Mouse (Mus musculus): ENCODE measurements around the gene Adarb1.
"Not testable (repeated sequence)": the region's sequence is repeated elsewhere in the genome, so short reads cannot be mapped to it uniquely, and the experiment has no call there.

Adarb1 gene

GRCm38 (mm10) chr10:77321001-77321400, 97.1 kb downstream of the Adarb1 start:
- no peak for DNase-seq (ENCODE audit: extremely low read depth, low read depth)

- no peak for DNase-seq (ENCODE audit: extremely low read depth, low read depth)
Observed at GRCm38 (mm10) chr10:77315682-77316081, 102.4 kb downstream of the Adarb1 start.

GRCm38 (mm10) chr10:77314711-77315266, 103.3 kb downstream of the Adarb1 start:
- DNase-seq (ENCODE audit: extremely low read depth, low read depth): no peak

GRCm38 (mm10) chr10:77308978-77309377, 109.1 kb downstream of the Adarb1 start:
- no peak for DNase-seq (ENCODE audit: extremely low read depth, low read depth)

GRCm38 (mm10) chr10:77305766-77306165, 112.3 kb downstream of the Adarb1 start:
- DNase-seq (ENCODE audit: extremely low read depth, low read depth): no peak

- DNase-seq (ENCODE audit: extremely low read depth, low read depth): no peak
Observed at GRCm38 (mm10) chr10:77304840-77305533, 113.1 kb downstream of the Adarb1 start.

- no peak for DNase-seq (ENCODE audit: extremely low read depth, low read depth)
Observed at GRCm38 (mm10) chr10:77304362-77304761, 113.7 kb downstream of the Adarb1 start.

- no peak for DNase-seq (ENCODE audit: extremely low read depth, low read depth)
Observed at GRCm38 (mm10) chr10:77300934-77301297, 117.2 kb downstream of the Adarb1 start.

GRCm38 (mm10) chr10:77300237-77300933, 117.7 kb downstream of the Adarb1 start:
- DNase-seq (ENCODE audit: extremely low read depth, low read depth): no peak

- no peak for DNase-seq (ENCODE audit: extremely low read depth, low read depth)
Observed at GRCm38 (mm10) chr10:77299194-77299593, 118.9 kb downstream of the Adarb1 start.

- DNase-seq (ENCODE audit: extremely low read depth, low read depth): no peak
Observed at GRCm38 (mm10) chr10:77298621-77299020, 119.4 kb downstream of the Adarb1 start.

- DNase-seq (ENCODE audit: extremely low read depth, low read depth): no peak
Observed at GRCm38 (mm10) chr10:77294691-77295090, 123.4 kb downstream of the Adarb1 start.

GRCm38 (mm10) chr10:77290624-77291366, 127.3 kb downstream of the Adarb1 start:
- no peak for DNase-seq (ENCODE audit: extremely low read depth, low read depth)

GRCm38 (mm10) chr10:77289559-77289958, 128.5 kb downstream of the Adarb1 start:
- DNase-seq (ENCODE audit: extremely low read depth, low read depth): no peak

GRCm38 (mm10) chr10:77288639-77289195, 129.4 kb downstream of the Adarb1 start:
- DNase-seq (ENCODE audit: extremely low read depth, low read depth): no peak

- DNase-seq (ENCODE audit: extremely low read depth, low read depth): no peak
Observed at GRCm38 (mm10) chr10:77287626-77288025, 130.4 kb downstream of the Adarb1 start.

GRCm38 (mm10) chr10:77284832-77285231, 133.2 kb downstream of the Adarb1 start:
- DNase-seq (ENCODE audit: extremely low read depth, low read depth): no peak

- peak; percentile 52 for DNase-seq (ENCODE audit: extremely low read depth, low read depth)
Observed at GRCm38 (mm10) chr10:77282822-77283221, 135.2 kb downstream of the Adarb1 start.

- DNase-seq (ENCODE audit: extremely low read depth, low read depth): not testable (repeated sequence)
Observed at GRCm38 (mm10) chr10:77282085-77282484, 136.0 kb downstream of the Adarb1 start.

- no peak for DNase-seq (ENCODE audit: extremely low read depth, low read depth)
Observed at GRCm38 (mm10) chr10:77273798-77274197, 144.3 kb downstream of the Adarb1 start.

GRCm38 (mm10) chr10:77272980-77273730, 144.9 kb downstream of the Adarb1 start:
- no peak for DNase-seq (ENCODE audit: extremely low read depth, low read depth)
